Comparison of ENCODE assay signal across 9 mouse cellular contexts in the genomic region with DNA sequence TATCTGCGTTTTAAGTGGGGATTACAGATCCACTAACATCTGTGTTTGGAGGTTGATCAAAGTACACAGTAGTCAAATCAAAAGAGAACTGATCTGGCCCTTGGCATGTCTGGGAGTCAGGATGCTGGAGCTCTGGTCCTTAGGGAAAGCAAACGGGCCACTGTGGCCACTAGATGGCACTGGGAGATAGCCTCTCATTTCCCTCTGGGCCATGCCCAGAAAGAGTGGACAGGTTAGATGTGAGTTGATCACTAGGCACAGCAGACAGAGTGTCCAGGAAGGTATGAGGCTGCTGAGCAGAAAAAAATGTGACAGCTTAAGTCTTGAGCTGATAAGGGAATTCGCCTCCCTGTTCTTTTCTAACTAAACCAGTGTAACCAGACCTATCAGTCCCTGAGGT. TPM values are rescaled to one million over a fixed set of nuclear protein-coding genes. Genes with fewer than 3 reads are reported as not detected.
DNase-seq lines count a peak whose midpoint lies in the region; ATAC-seq and TF ChIP-seq lines count a peak whose summit lies in the region.
"Had no signal": no experiment of that assay in that cellular context is flagged by ENCODE, and none has a peak within 500 bp of the region (broad histone marks: within the 10 kb centered on the region; RNA-seq: fewer than 3 reads in every experiment).

No protein-coding gene starts in this region.

- no peak for TF ChIP-seq EP300 in heart, adult 2 months (IDR thresholded peaks at IDR 0.05; ENCODE audit: insufficient read depth, low read depth, low read length)

- H3K79me2 ChIP-seq in heart, adult 2 months (replicated peaks; ENCODE audit: control insufficient read depth, insufficient read depth, low read length) = no peaks in the 10 kb centered on the region

- peak; percentile 55 to 65 for DNase-seq in heart, adult 2 months
- DNase-seq in heart, postnatal 25 days (ENCODE audit: low spot score) = no peak
- peak; percentile 53 to 55 for DNase-seq in adrenal gland, adult 18-20 months (ENCODE audit: low spot score in 2 of 2)
- peak; percentile 65 for DNase-seq in embryo, embryonic 9.5 days (ENCODE audit: extremely low spot score)
- peak; percentile 56 to 60 for DNase-seq in heart, postnatal 36 days
- peak; percentile 47 to 57 for DNase-seq in layer of hippocampus, postnatal 36 days
- peak; percentile 74 for DNase-seq in midbrain, embryonic 14.5 days
- DNase-seq in thymus, postnatal 25 days = peak; percentile 36
- DNase-seq: liver, embryonic 13.5 days had no signal

- intact Hi-C loops in heart, adult 2 months (cut with DNase I) = loop anchor here (1.0 to 2.0 kb wide), 2 partner anchors 69 to 104 kb away; no protein-coding TSS in a partner anchor
- intact Hi-C loops in heart, postnatal 25 days (cut with DNase I) = loop anchor here (1.0 to 2.0 kb wide), 2 partner anchors 69 to 102 kb away; no protein-coding TSS in a partner anchor
- intact Hi-C loops in heart, postnatal 36 days (cut with DNase I) = loop anchor here (1.0 kb wide), 3 partner anchors 69 to 104 kb away; no protein-coding TSS in a partner anchor

- WGBS in heart, adult 2 months = 14% methylated on average over 3 of the region's 3 CpGs
- WGBS in midbrain, embryonic 14.5 days = 14% methylated on average over 3 of the region's 3 CpGs

- H3K27ac ChIP-seq in heart, adult 2 months = no peak overlapping the region
- H3K27ac ChIP-seq in midbrain, embryonic 14.5 days (replicated peaks; ENCODE audit: low read depth, low read length) = no peak overlapping the region
- H3K27ac ChIP-seq: liver, embryonic 13.5 days had no signal

- no peaks in the 10 kb centered on the region for H3K36me3 ChIP-seq in heart, adult 2 months (ENCODE audit: control insufficient read depth, insufficient read depth, low read length)
- no peaks in the 10 kb centered on the region for H3K36me3 ChIP-seq in midbrain, embryonic 14.5 days (ENCODE audit: control insufficient read depth, insufficient read depth, low read length)
- H3K36me3 ChIP-seq: liver, embryonic 13.5 days had no signal

- no peaks in the 10 kb centered on the region for H3K27me3 ChIP-seq in heart, adult 2 months (ENCODE audit: control insufficient read depth, insufficient read depth, low read length)
- H3K27me3 ChIP-seq in midbrain, embryonic 14.5 days (ENCODE audit: control insufficient read depth, insufficient read depth, low read length) = no peaks in the 10 kb centered on the region

- TF ChIP-seq POLR2A in heart, adult 2 months (IDR thresholded peaks at IDR 0.05; ENCODE audit: insufficient read depth, low read depth, low read length) = no peak

- 0 out of 2 replicates have a peak, but pooled peaks cover under 1% of the 10 kb centered on the region for H3K4me1 ChIP-seq in heart, adult 2 months (ENCODE audit: control insufficient read depth, insufficient read depth, low read length)
- no peaks in the 10 kb centered on the region for H3K4me1 ChIP-seq in midbrain, embryonic 14.5 days (ENCODE audit: control insufficient read depth, insufficient read depth, low read length)

- ATAC-seq in midbrain, embryonic 14.5 days (ENCODE audit: low FRiP score, low TSS enrichment) = no peak

- no peaks in the 10 kb centered on the region for H3K9me3 ChIP-seq in midbrain, embryonic 14.5 days (ENCODE audit: control insufficient read depth, low read length)
- H3K9me3 ChIP-seq: liver, embryonic 13.5 days had no signal

- no peak overlapping the region for H3K9ac ChIP-seq in heart, adult 2 months (ENCODE audit: low read depth, low read length)
- H3K9ac ChIP-seq in midbrain, embryonic 14.5 days (replicated peaks; ENCODE audit: low read length) = no peak overlapping the region
- H3K9ac ChIP-seq: liver, embryonic 13.5 days had no signal

- no peak overlapping the region for H3K4me3 ChIP-seq in heart, adult 2 months
- H3K4me3 ChIP-seq in midbrain, embryonic 14.5 days (replicated peaks; ENCODE audit: low read depth, low read length) = no peak overlapping the region
- H3K4me3 ChIP-seq: liver, embryonic 13.5 days had no signal

- no peak overlapping the region for H3K4me2 ChIP-seq in midbrain, embryonic 14.5 days (ENCODE audit: low read length)
- H3K4me2 ChIP-seq: liver, embryonic 13.5 days had no signal

- peak; percentile 85 for TF ChIP-seq CTCF in heart, adult 2 months (IDR thresholded peaks at IDR 0.05)

RNA-seq across cellular contexts. Expression of gene Plekhh1, which starts 6.1 kb away (rescaled TPM):
- total RNA-seq in heart, adult 2 months (2021) = 1 to 10 TPM; 1.4 to 1.7 TPM
- polyA plus RNA-seq in heart, adult 2 months (2012; rRNA removed) = 1.8 and 2.8 TPM in 2 replicates
- 1 to 10 TPM; 2.6 to 3.6 TPM for total RNA-seq in heart, postnatal 25 days (2021)
- total RNA-seq in adrenal gland, adult 18-20 months (2021) = 1 to 10 TPM; 1.9 to 3.6 TPM
- total RNA-seq in heart, postnatal 36 days (2021) = 1 to 10 TPM; 1.6 to 2.1 TPM
- total RNA-seq in layer of hippocampus, postnatal 36 days (2021) = 10 to 100 TPM; 16.9 to 22.1 TPM
- polyA plus RNA-seq in midbrain, embryonic 14.5 days (2014; fragmentation: Nextera tagmentation; extraction: Ambion mirVana) = 1.9 and 3.1 TPM in 2 replicates

RNA-seq across cellular contexts. Expression of gene Tmem229b, which starts 15.5 kb away (rescaled TPM):
- total RNA-seq in heart, adult 2 months (2021) = 1 to 10 TPM; 3.2 to 3.3 TPM
- polyA plus RNA-seq in heart, adult 2 months (2012; rRNA removed) = 4.2 and 9.8 TPM in 2 replicates
- total RNA-seq in heart, postnatal 25 days (2021) = 1 to 10 TPM; 3.8 to 5.0 TPM
- 10 to 100 TPM in 1 of 2 experiments, 1 to 10 TPM in 1; 6.2 to 10.3 TPM for total RNA-seq in adrenal gland, adult 18-20 months (2021)
- 1 to 10 TPM; 2.6 to 5.4 TPM for total RNA-seq in heart, postnatal 36 days (2021)
- total RNA-seq in layer of hippocampus, postnatal 36 days (2021) = 10 to 100 TPM; 28.0 to 28.9 TPM
- polyA plus RNA-seq in midbrain, embryonic 14.5 days (2014; fragmentation: Nextera tagmentation; extraction: Ambion mirVana) = 54.4 and 62.1 TPM in 2 replicates
